Mouse (Mus musculus) stomach, postnatal 0 days (tissue): ENCODE data around the gene Tada3. TPM values are rescaled to one million over a fixed set of nuclear protein-coding genes. Genes with fewer than 3 reads are reported as not detected.
A peak's percentile ranks its signal among the peaks of the same experiment; 100 is the strongest.

Experiments used
- ATAC-seq: fragments of 200-750 bp; cut with Nextera tagmentation; 2 replicates; pipeline ENCODE4 v1.8.0; 2017; ENCODE audit not compliant: low FRiP score, low TSS enrichment
- DNase-seq: peaks from one replicate; pipeline ENCODE4 v3.0.0-alpha.2; 2016; ENCODE audit warnings: low spot score
- H3K27ac ChIP-seq: fragments of 300-500 bp; sonication (generic); replicated peaks from 2 replicates; pipeline ENCODE4 v1.5.1; 2014; ENCODE audit warnings: mild to moderate bottlenecking, control low read depth
- H3K27me3 ChIP-seq: fragments of 300-500 bp; sonication (generic); 2 replicates; pipeline ENCODE4 v1.6.1; 2014; ENCODE audit warnings: low read length; ENCODE audit not compliant: control insufficient read depth, insufficient read depth
- H3K36me3 ChIP-seq: fragments of 300-500 bp; sonication (generic); 2 replicates; pipeline ENCODE4 v1.6.1; 2014; ENCODE audit warnings: low read length, mixed read lengths; ENCODE audit not compliant: control insufficient read depth, insufficient read depth
- H3K4me1 ChIP-seq: fragments of 300-500 bp; sonication (generic); replicated peaks from 2 replicates; pipeline ENCODE4 v1.6.1; 2014; ENCODE audit warnings: antibody characterized with exemption; ENCODE audit not compliant: control insufficient read depth, insufficient read depth
- H3K4me2 ChIP-seq: fragments of 300-500 bp; sonication (generic); replicated peaks from 2 replicates; pipeline ENCODE4 v1.6.1; 2014; ENCODE audit warnings: low read depth, mild to moderate bottlenecking, control low read depth, moderate library complexity
- H3K4me3 ChIP-seq: fragments of 300-500 bp; sonication (generic); 2 replicates; pipeline ENCODE4 v1.5.1; 2014; ENCODE audit warnings: low read depth, low read length, control low read depth
- H3K9ac ChIP-seq: fragments of 300-500 bp; sonication (generic); 2 replicates; pipeline ENCODE4 v1.6.1; 2014; ENCODE audit warnings: mild to moderate bottlenecking, low read length, control low read depth, mixed read lengths
- H3K9me3 ChIP-seq: fragments of 300-500 bp; sonication (generic); 2 replicates; pipeline ENCODE4 v1.6.1; 2016; ENCODE audit warnings: low read length; ENCODE audit not compliant: control insufficient read depth
- CTCF ChIP-seq: IDR thresholded peaks from 2 replicates; pipeline ENCODE4 v1.5.1; 2016; ENCODE audit warnings: antibody characterized with exemption, low read depth, mild to moderate bottlenecking, moderate library complexity
- EP300 ChIP-seq: optimal IDR thresholded peaks from 2 replicates; pipeline ENCODE3; 2016; ENCODE audit warnings: antibody characterized with exemption
- WGBS: fragments of 180-500 bp; shearing (Covaris S2); extraction: QIAGEN DNeasy Blood & Tissue Kit; methylation state at CpG from one replicate; pipeline ENCODE4 v1.1.7; 2014; 5-methylcytosine and 5-hydroxymethylcytosine counted together
- polyA plus RNA-seq: library from polyadenylated mRNA; unstranded; fragments of >200 nt; fragmentation: Nextera tagmentation; extraction: Ambion mirVana; gene quantifications from 2 replicates; pipeline ENCODE4 v1.2.1, GENCODE M21; 2015

Tada3 gene
- polyA plus RNA-seq, 1 experiment from 2014 or later, result 21.3 TPM

GRCm38 (mm10) chr6:113418441-113419198 is 40.9 kb upstream of the Tada3 start:
- Histone ChIP-seq H3K27ac (peak overlapping the region; percentile 8; the same call in 1 of the 2 replicates), H3K4me3 (peak overlapping the region; percentile 57), H3K9me3 (no peaks in the 10 kb centered on the region), H3K4me1 (peaks cover 3% of the 10 kb centered on the region; the same call in 1 of the 2 replicates), H3K36me3 (no peaks in the 10 kb centered on the region), H3K4me2 (peak overlapping the region; percentile 74), H3K27me3 (no peaks in the 10 kb centered on the region), H3K9ac (peak overlapping the region; percentile 66)
- DNase-seq (no peak), ATAC-seq (peak; percentile 60)
- TF ChIP-seq CTCF, result no peak
- no peak for TF ChIP-seq EP300
- WGBS, result 10% methylated on average over 16 of the region's 16 CpGs

DNA sequence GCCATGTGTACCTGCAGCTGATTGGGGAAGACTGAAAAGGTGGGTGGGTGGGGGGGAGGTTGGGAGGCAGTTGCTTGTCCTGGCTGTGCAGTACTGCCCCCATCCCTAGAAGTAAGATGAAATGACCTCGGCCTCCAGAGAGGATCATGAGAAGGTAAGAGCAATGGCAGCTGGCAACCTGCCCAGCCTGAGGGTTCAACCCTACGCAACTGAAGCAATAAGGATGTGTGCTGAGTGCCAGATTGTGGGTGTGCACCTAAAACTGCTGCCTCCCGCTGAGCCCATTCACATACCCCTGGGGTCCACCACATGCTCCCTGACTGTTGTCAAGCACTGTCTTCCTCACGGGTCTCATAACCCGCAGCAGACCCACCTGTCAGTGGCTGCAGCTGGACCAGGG is 38.7 kb upstream of the Tada3 start:
- no peak for TF ChIP-seq CTCF
- no peak for TF ChIP-seq EP300
- Histone ChIP-seq H3K4me2 (no peak overlapping the region), H3K4me3 (no peak overlapping the region), H3K9me3 (no peaks in the 10 kb centered on the region), H3K27me3 (no peaks in the 10 kb centered on the region), H3K36me3 (no peaks in the 10 kb centered on the region), H3K27ac (no peak overlapping the region), H3K9ac (no peak overlapping the region), H3K4me1 (peaks cover 3% of the 10 kb centered on the region; the same call in 1 of the 2 replicates)
- DNase-seq (no peak), ATAC-seq (no peak)
- 72% methylated on average over 5 of the region's 5 CpGs for WGBS

DNA sequence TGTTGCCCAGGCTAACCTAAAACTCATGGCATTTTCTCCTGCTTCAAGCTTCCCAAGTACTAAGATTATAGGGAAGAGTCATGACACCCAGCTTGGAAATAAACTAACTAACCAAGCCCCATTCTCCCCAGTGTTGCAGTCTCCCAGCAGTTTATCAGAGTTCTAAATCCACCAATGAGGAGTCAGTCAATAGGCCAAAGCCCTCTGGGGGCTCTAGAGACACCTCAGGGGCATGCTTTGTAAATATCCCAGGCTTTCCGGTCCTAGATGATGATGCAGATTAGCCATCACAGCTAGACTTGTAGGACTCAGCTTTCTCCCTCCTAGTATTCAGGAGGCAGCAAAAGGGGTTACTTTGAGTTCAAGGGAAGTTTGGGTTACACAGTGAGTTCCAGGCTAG is 32.3 kb upstream of the Tada3 start:
- no peak for TF ChIP-seq CTCF
- TF ChIP-seq EP300, result no peak

DNA sequence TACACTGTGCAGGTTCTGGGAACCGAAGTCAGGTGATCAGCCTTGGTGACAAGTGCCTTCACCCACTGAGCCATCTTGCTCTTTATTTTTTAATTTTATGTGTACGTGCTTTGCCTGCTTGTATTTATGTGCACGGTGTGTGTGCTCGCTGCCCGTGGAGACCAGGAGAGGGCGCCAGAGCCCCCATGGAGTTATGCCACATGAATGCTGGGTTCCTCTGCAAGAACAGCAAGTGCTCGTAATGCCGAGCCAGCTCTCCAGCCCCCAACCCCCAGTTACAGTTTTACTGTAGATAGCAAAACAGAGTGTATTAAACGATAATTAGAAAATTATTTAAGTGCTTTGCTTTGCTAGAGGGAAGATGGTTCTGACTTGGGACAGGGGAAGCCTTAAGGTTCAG is 29.0 kb upstream of the Tada3 start:
- H3K4me2 ChIP-seq, result no peak overlapping the region
- no peaks in the 10 kb centered on the region for H3K27me3 ChIP-seq
- no peak for TF ChIP-seq EP300
- TF ChIP-seq CTCF, result peak; percentile 48
- peaks cover 3% of the 10 kb centered on the region; the same call in 1 of the 2 replicates for H3K36me3 ChIP-seq
- DNase-seq, result no peak
- H3K27ac ChIP-seq, result no peak overlapping the region
- H3K4me1 ChIP-seq, result no peaks in the 10 kb centered on the region
- ATAC-seq, result no peak
- H3K9me3 ChIP-seq, result no peaks in the 10 kb centered on the region
- 75% methylated on average over 9 of the region's 9 CpGs for WGBS
- H3K9ac ChIP-seq, result no peak overlapping the region
- no peak overlapping the region for H3K4me3 ChIP-seq

More for the DNA sequence above, 32.3 kb upstream of the Tada3 start:
- 54% methylated on average over 1 of the region's 1 CpGs for WGBS
- DNase-seq (no peak), ATAC-seq (no peak)
- Histone ChIP-seq H3K27ac (no peak overlapping the region), H3K36me3 (peaks cover 3% of the 10 kb centered on the region; the same call in 1 of the 2 replicates), H3K27me3 (no peaks in the 10 kb centered on the region), H3K4me2 (no peak overlapping the region), H3K9me3 (no peaks in the 10 kb centered on the region), H3K4me3 (no peak overlapping the region), H3K9ac (no peak overlapping the region), H3K4me1 (no peaks in the 10 kb centered on the region)

GRCm38 (mm10) chr6:113405483-113405882 is 27.8 kb upstream of the Tada3 start:
- Histone ChIP-seq H3K4me2 (no peak overlapping the region), H3K9me3 (no peaks in the 10 kb centered on the region), H3K27ac (no peak overlapping the region), H3K4me3 (no peak overlapping the region), H3K9ac (no peak overlapping the region), H3K4me1 (no peaks in the 10 kb centered on the region), H3K36me3 (peaks cover 3% of the 10 kb centered on the region; the same call in 1 of the 2 replicates), H3K27me3 (no peaks in the 10 kb centered on the region)
- 88% methylated on average over 6 of the region's 6 CpGs for WGBS
- TF ChIP-seq EP300 (no peak), CTCF (no peak)
- DNase-seq (no peak), ATAC-seq (no peak)

- no peak for TF ChIP-seq CTCF
- TF ChIP-seq EP300, result no peak
- Histone ChIP-seq H3K4me1 (no peaks in the 10 kb centered on the region), H3K27ac (no peak overlapping the region), H3K4me2 (no peak overlapping the region), H3K4me3 (no peak overlapping the region), H3K9ac (no peak overlapping the region), H3K9me3 (no peaks in the 10 kb centered on the region), H3K27me3 (no peaks in the 10 kb centered on the region), H3K36me3 (peaks cover 3% of the 10 kb centered on the region; the same call in 1 of the 2 replicates)
- DNase-seq (no peak), ATAC-seq (no peak)
- 73% methylated on average over 12 of the region's 12 CpGs for WGBS
Measured at GRCm38 (mm10) chr6:113404649-113405448, 27.2 kb upstream of the Tada3 start.
